Comparison of ENCODE assay signal across 8 mouse cellular contexts in the genomic region with DNA sequence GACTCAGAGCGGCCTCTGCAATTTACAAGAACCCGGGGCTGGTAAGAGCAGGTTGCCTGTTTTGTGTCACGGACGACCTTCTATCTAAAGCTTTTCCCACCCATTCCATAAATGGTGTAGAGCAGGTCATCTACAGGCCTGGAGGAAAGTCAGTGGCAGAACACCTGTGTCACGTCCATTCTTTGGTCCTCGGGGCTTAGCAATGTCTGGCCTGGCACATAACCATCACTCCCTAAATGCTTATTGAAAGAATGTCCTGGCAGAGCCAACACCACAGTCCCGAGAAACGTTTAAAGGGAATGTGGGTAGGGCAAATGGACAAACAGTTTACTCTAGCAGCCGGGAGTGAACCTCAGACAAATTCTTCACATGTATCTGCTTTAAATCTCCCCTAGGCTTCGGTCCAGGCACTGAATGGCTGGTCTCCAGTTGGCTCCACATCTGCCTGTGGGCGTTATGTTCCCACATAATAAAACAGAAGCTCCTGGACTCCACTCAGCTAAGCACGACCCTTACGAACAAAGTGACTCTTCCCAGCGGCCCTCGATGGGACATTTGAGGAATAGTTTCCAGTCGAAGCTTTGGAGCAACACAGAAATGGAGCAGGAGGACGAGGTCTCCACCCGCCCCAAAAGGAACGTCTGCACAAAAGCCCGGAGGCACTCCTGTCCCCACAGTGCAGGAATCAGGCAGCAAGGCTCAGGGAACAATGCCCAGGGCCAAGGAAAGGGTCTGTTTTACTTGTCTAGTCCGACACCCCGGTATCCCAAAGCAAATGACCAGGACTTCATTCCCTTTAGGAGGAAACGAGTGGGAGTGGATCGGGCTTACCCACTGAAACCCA. TPM values are rescaled to one million over a fixed set of nuclear protein-coding genes. Genes with fewer than 3 reads are reported as not detected.
DNase-seq lines count a peak whose midpoint lies in the region; ATAC-seq and TF ChIP-seq lines count a peak whose summit lies in the region.

No protein-coding gene starts in this region.

- H3K27ac ChIP-seq in stomach, embryonic 16.5 days (ENCODE audit: low read length) = peak overlapping the region; percentile 83

- 47% methylated on average over 24 of the region's 24 CpGs for WGBS in lung, adult 2 months
- 34% methylated on average over 24 of the region's 24 CpGs for WGBS in stomach, embryonic 16.5 days

- peak overlapping the region; percentile 72 for H3K4me3 ChIP-seq in lung, adult 2 months (replicated peaks; ENCODE audit: extremely low read depth, low read depth, low read length)
- peak overlapping the region; percentile 55 for H3K4me3 ChIP-seq in stomach, embryonic 16.5 days (replicated peaks; ENCODE audit: low read length)

- no peaks in the 10 kb centered on the region for H3K27me3 ChIP-seq in stomach, embryonic 16.5 days (ENCODE audit: control insufficient read depth, insufficient read depth, low read length)

- peaks cover 5% of the 10 kb centered on the region for H3K4me1 ChIP-seq in lung, adult 2 months (ENCODE audit: control insufficient read depth, insufficient read depth, low read length)
- peaks cover 11% of the 10 kb centered on the region; the same call in 1 of the 2 replicates for H3K4me1 ChIP-seq in stomach, embryonic 16.5 days (ENCODE audit: control insufficient read depth, insufficient read depth, low read length)

- H3K4me2 ChIP-seq in stomach, embryonic 16.5 days (ENCODE audit: low read depth, low read length) = peak overlapping the region; percentile 72

- peak; percentile 65 for ATAC-seq in stomach, embryonic 16.5 days (ENCODE audit: insufficient read depth, low FRiP score)

- DNase-seq in adrenal gland, postnatal 10 days = peak; percentile 24
- DNase-seq in adrenal gland, postnatal 36 days = no peak
- peak; percentile 40 for DNase-seq in gastrocnemius, postnatal 14 days
- DNase-seq in kidney, adult 18-20 months = peak; percentile 66
- peak; percentile 26 for DNase-seq in lung, adult 2 months
- no peak for DNase-seq in right cerebral cortex, postnatal 14 days
- DNase-seq in thymus, adult 18-20 months = no peak

- intact Hi-C loops in gastrocnemius, postnatal 14 days (cut with DNase I; ENCODE audit: low total_unique reads) = loop anchor here (5.0 kb wide), 1 partner anchor 117 kb away; no protein-coding TSS in a partner anchor

- no peaks in the 10 kb centered on the region for H3K36me3 ChIP-seq in stomach, embryonic 16.5 days (ENCODE audit: control insufficient read depth, insufficient read depth, low read length)

- H3K9me3 ChIP-seq in stomach, embryonic 16.5 days (replicated peaks; ENCODE audit: control insufficient read depth, low read length) = peaks cover 6% of the 10 kb centered on the region; the same call in 1 of the 2 replicates

- 0 out of 2 replicates have a peak, but pooled peaks have one; percentile 22 for TF ChIP-seq POLR2A in lung, adult 2 months (IDR thresholded peaks at IDR 0.05; ENCODE audit: borderline replicate concordance, extremely low read depth, low read depth, low read length)

- no peak for TF ChIP-seq CTCF in lung, adult 2 months (IDR thresholded peaks at IDR 0.05; ENCODE audit: insufficient read depth, low read length)

- peak overlapping the region; percentile 74 for H3K9ac ChIP-seq in stomach, embryonic 16.5 days (ENCODE audit: low read length)

RNA-seq across cellular contexts. Expression of a gene that starts 1.0 kb away (rescaled TPM):
- total RNA-seq in adrenal gland, postnatal 10 days (2021) = 1 to 10 TPM in 1 of 2 experiments, under 1 TPM in 1; 0.78 to 1.2 TPM
- total RNA-seq in adrenal gland, postnatal 36 days (2021) = 1 to 10 TPM; 1.1 to 1.9 TPM
- total RNA-seq in gastrocnemius, postnatal 14 days (2021) = under 1 TPM; 0.59 to 0.89 TPM
- 1.5 and 1.7 TPM in 2 replicates for polyA plus RNA-seq in lung, adult 2 months (2012; rRNA removed)
- 2.0 and 2.1 TPM in 2 replicates for polyA plus RNA-seq in stomach, embryonic 16.5 days (2015; fragmentation: Nextera tagmentation; extraction: Ambion mirVana)

RNA-seq across cellular contexts. Expression of a gene that starts 1.1 kb away (rescaled TPM):
- total RNA-seq in adrenal gland, postnatal 10 days (2021) = 10 to 100 TPM; 28.2 to 31.0 TPM
- total RNA-seq in adrenal gland, postnatal 36 days (2021) = 10 to 100 TPM; 28.4 to 37.7 TPM
- 10 to 100 TPM; 26.2 to 27.3 TPM for total RNA-seq in gastrocnemius, postnatal 14 days (2021)
- polyA plus RNA-seq in lung, adult 2 months (2012; rRNA removed) = 6.3 and 8.7 TPM in 2 replicates
- 39.5 and 50.6 TPM in 2 replicates for polyA plus RNA-seq in stomach, embryonic 16.5 days (2015; fragmentation: Nextera tagmentation; extraction: Ambion mirVana)

RNA-seq across cellular contexts. Expression of a gene that starts 19.0 kb away (rescaled TPM):
- total RNA-seq in adrenal gland, postnatal 10 days (2021) = 10 to 100 TPM in 1 of 2 experiments, 1 to 10 TPM in 1; 8.6 to 11.5 TPM
- total RNA-seq in adrenal gland, postnatal 36 days (2021) = 10 to 100 TPM; 11.0 to 12.9 TPM
- total RNA-seq in gastrocnemius, postnatal 14 days (2021) = 1 to 10 TPM; 6.6 to 8.6 TPM
- 3.7 and 5.5 TPM in 2 replicates for polyA plus RNA-seq in lung, adult 2 months (2012; rRNA removed)
- 6.6 and 8.4 TPM in 2 replicates for polyA plus RNA-seq in stomach, embryonic 16.5 days (2015; fragmentation: Nextera tagmentation; extraction: Ambion mirVana)

RNA-seq across cellular contexts. Expression of a gene that starts 49.8 kb away (rescaled TPM):
- 10 to 100 TPM; 57.5 to 65.8 TPM for total RNA-seq in adrenal gland, postnatal 10 days (2021)
- 10 to 100 TPM; 91.1 to 94.2 TPM for total RNA-seq in adrenal gland, postnatal 36 days (2021)
- 10 to 100 TPM; 47.7 to 51.9 TPM for total RNA-seq in gastrocnemius, postnatal 14 days (2021)
- 32.7 and 39.7 TPM in 2 replicates for polyA plus RNA-seq in lung, adult 2 months (2012; rRNA removed)
- 16.8 and 17.1 TPM in 2 replicates for polyA plus RNA-seq in stomach, embryonic 16.5 days (2015; fragmentation: Nextera tagmentation; extraction: Ambion mirVana)

Comparison
In these comparisons a context has a peak if more than half of its experiments do, and no peak if none do; other contexts are left out.
1. DNase-seq: peak in adrenal gland, postnatal 10 days (single experiment), gastrocnemius, postnatal 14 days (single experiment), kidney, adult 18-20 months (single experiment) and lung, adult 2 months (single experiment); none in adrenal gland, postnatal 36 days (0 of 2), right cerebral cortex, postnatal 14 days (single experiment) and thymus, adult 18-20 months (0 of 2).